In genomic region chr13:48877805-48878204, GRCm38 (mm10) we compare ENCODE assay signal across 7 mouse cellular contexts. TPM values are rescaled to one million over a fixed set of nuclear protein-coding genes. Genes with fewer than 3 reads are reported as not detected.
A peak's percentile ranks its signal among the peaks of the same experiment; 100 is the strongest.
DNase-seq lines count a peak whose midpoint lies in the region; ATAC-seq and TF ChIP-seq lines count a peak whose summit lies in the region.

No protein-coding gene starts in this region.

- no peak for TF ChIP-seq CTCF in lung, postnatal 0 days (IDR thresholded peaks at IDR 0.05)

- H3K4me3 ChIP-seq in lung, postnatal 0 days (ENCODE audit: low read depth, low read length), result 0 out of 2 replicates have a peak overlapping the region, but pooled peaks have one; percentile 31
- peak overlapping the region; percentile 50 for H3K4me3 ChIP-seq in forebrain, embryonic 15.5 days
- H3K4me3 ChIP-seq in limb, embryonic 12.5 days (replicated peaks), result peak overlapping the region; percentile 44
- peak overlapping the region; percentile 41; the same call in 1 of the 2 replicates for H3K4me3 ChIP-seq in stomach, embryonic 15.5 days (replicated peaks)

- no peak for TF ChIP-seq EP300 in lung, postnatal 0 days (IDR thresholded peaks at IDR 0.05)

- peak overlapping the region; percentile 69 for H3K9ac ChIP-seq in lung, postnatal 0 days (replicated peaks; ENCODE audit: low read depth)
- peak overlapping the region; percentile 60 for H3K9ac ChIP-seq in forebrain, embryonic 15.5 days (replicated peaks)
- H3K9ac ChIP-seq in limb, embryonic 12.5 days (replicated peaks), result peak overlapping the region; percentile 78
- H3K9ac ChIP-seq in stomach, embryonic 15.5 days, result peak overlapping the region; percentile 32; the same call in 1 of the 2 replicates

- H3K4me1 ChIP-seq in lung, postnatal 0 days (ENCODE audit: insufficient read depth, low read depth, low read length), result peaks cover 7% of the 10 kb centered on the region; the same call in 1 of the 2 replicates
- peaks cover 10% of the 10 kb centered on the region for H3K4me1 ChIP-seq in forebrain, embryonic 15.5 days
- peaks cover 11% of the 10 kb centered on the region for H3K4me1 ChIP-seq in limb, embryonic 12.5 days (replicated peaks)
- peaks cover 10% of the 10 kb centered on the region; the same call in 1 of the 2 replicates for H3K4me1 ChIP-seq in stomach, embryonic 15.5 days

- no peaks in the 10 kb centered on the region for H3K9me3 ChIP-seq in lung, postnatal 0 days (ENCODE audit: low read length)
- no peaks in the 10 kb centered on the region for H3K9me3 ChIP-seq in forebrain, embryonic 15.5 days
- H3K9me3 ChIP-seq in limb, embryonic 12.5 days, result no peaks in the 10 kb centered on the region
- H3K9me3 ChIP-seq in stomach, embryonic 15.5 days, result no peaks in the 10 kb centered on the region

- H3K36me3 ChIP-seq in lung, postnatal 0 days (ENCODE audit: insufficient read depth, low read length), result 0 out of 2 replicates have a peak, but pooled peaks cover 5% of the 10 kb centered on the region
- peaks cover 21% of the 10 kb centered on the region for H3K36me3 ChIP-seq in forebrain, embryonic 15.5 days
- peaks cover 30% of the 10 kb centered on the region for H3K36me3 ChIP-seq in limb, embryonic 12.5 days
- H3K36me3 ChIP-seq in stomach, embryonic 15.5 days, result peaks cover 10% of the 10 kb centered on the region

- H3K4me2 ChIP-seq in lung, postnatal 0 days (replicated peaks; ENCODE audit: low read depth, low read length), result peak overlapping the region; percentile 64; the same call in 1 of the 2 replicates
- peak overlapping the region; percentile 71 for H3K4me2 ChIP-seq in forebrain, embryonic 15.5 days (replicated peaks)
- peak overlapping the region; percentile 67 for H3K4me2 ChIP-seq in limb, embryonic 12.5 days
- peak overlapping the region; percentile 66 for H3K4me2 ChIP-seq in stomach, embryonic 15.5 days

- H3K27ac ChIP-seq in lung, postnatal 0 days (ENCODE audit: low read length), result peak overlapping the region; percentile 87
- H3K27ac ChIP-seq in forebrain, embryonic 15.5 days (replicated peaks), result peak overlapping the region; percentile 89
- peak overlapping the region; percentile 89; the same call in 1 of the 2 replicates for H3K27ac ChIP-seq in limb, embryonic 12.5 days
- H3K27ac ChIP-seq in stomach, embryonic 15.5 days, result no peak overlapping the region

- no peaks in the 10 kb centered on the region for H3K27me3 ChIP-seq in lung, postnatal 0 days (replicated peaks; ENCODE audit: insufficient read depth, low read length)
- no peaks in the 10 kb centered on the region for H3K27me3 ChIP-seq in forebrain, embryonic 15.5 days
- H3K27me3 ChIP-seq in limb, embryonic 12.5 days, result no peaks in the 10 kb centered on the region
- H3K27me3 ChIP-seq in stomach, embryonic 15.5 days (replicated peaks), result no peaks in the 10 kb centered on the region

- no peak for ATAC-seq in lung, postnatal 0 days
- ATAC-seq in forebrain, embryonic 15.5 days (replicated peaks), result no peak
- no peak for ATAC-seq in limb, embryonic 12.5 days (ENCODE audit: insufficient number of reproducible peaks, insufficient read depth, low FRiP score, low TSS enrichment, low read depth)
- no peak for ATAC-seq in stomach, embryonic 15.5 days (ENCODE audit: insufficient read depth, low FRiP score, low read depth)

- DNase-seq in lung, postnatal 0 days (ENCODE audit: low spot score), result no peak
- DNase-seq in lung, postnatal 10 days, result no peak
- no peak for DNase-seq in c-Kit-positive CD71-positive TER-119-positive erythroid progenitor cells, embryonic 14.5 days (ENCODE audit: low spot score)
- DNase-seq in gastrocnemius, postnatal 25 days, result no peak

RNA-seq across cellular contexts. Expression of gene Phf2, which starts 6.9 kb away (rescaled TPM):
- polyA plus RNA-seq in lung, postnatal 0 days (2015; fragmentation: Nextera tagmentation; extraction: Ambion mirVana), result 5.5 and 5.6 TPM in 2 replicates
- polyA plus RNA-seq in forebrain, embryonic 15.5 days (2015; fragmentation: Nextera tagmentation; extraction: Ambion mirVana), result 10.5 and 11.5 TPM in 2 replicates
- 9.9 and 10.5 TPM in 2 replicates for polyA plus RNA-seq in limb, embryonic 12.5 days (2016; fragmentation: Nextera tagmentation; extraction: Ambion mirVana)
- 6.9 and 7.2 TPM in 2 replicates for polyA plus RNA-seq in stomach, embryonic 15.5 days (2015; fragmentation: Nextera tagmentation; extraction: Ambion mirVana)
- 10 to 100 TPM; 22.7 to 26.8 TPM for total RNA-seq in gastrocnemius, postnatal 25 days (2021)
